Mouse (Mus musculus) thymus, postnatal 0 days (tissue): ENCODE measurements around the gene Eif3l. TPM values are rescaled to one million over a fixed set of nuclear protein-coding genes. Genes with fewer than 3 reads are reported as not detected.

Experiments
- polyA plus RNA-seq: library from polyadenylated mRNA; unstranded; fragments of >200 nt; fragmentation: Nextera tagmentation; extraction: Ambion mirVana; gene quantifications from 2 replicates; pipeline ENCODE4 v1.2.1, GENCODE M21; 2015

The Eif3l gene
- polyA plus RNA-seq, 1 experiment from 2014 or later = 200 TPM

Other genes with a start within 250 kb of the Eif3l start
- 3.9 and 4.0 TPM in 2 replicates for gene Cdc42ep1, start 232.6 kb upstream of the Eif3l start, polyA plus RNA-seq
- 3.3 and 5.1 TPM in 2 replicates for gene Lgals2, start 219.7 kb upstream of the Eif3l start, polyA plus RNA-seq
- 42.4 and 42.5 TPM in 2 replicates for gene Gga1, start 198.0 kb upstream of the Eif3l start, polyA plus RNA-seq
- gene Gm49510, start 175.5 kb upstream of the Eif3l start, polyA plus RNA-seq = 0.10 and 0.32 TPM in 2 replicates
- gene Sh3bp1, start 175.4 kb upstream of the Eif3l start, polyA plus RNA-seq = 27.7 and 39.1 TPM in 2 replicates
- 16.3 and 16.5 TPM in 2 replicates for gene Pdxp, start 161.3 kb upstream of the Eif3l start, polyA plus RNA-seq
- gene Lgals1, start 148.5 kb upstream of the Eif3l start, polyA plus RNA-seq = 598 and 732 TPM in 2 replicates
- gene Nol12, start 140.2 kb upstream of the Eif3l start, polyA plus RNA-seq = 59.3 and 59.9 TPM in 2 replicates
- 16.3 and 18.0 TPM in 2 replicates for gene Triobp, start 127.5 kb upstream of the Eif3l start, polyA plus RNA-seq
- gene H1f0, start 46.7 kb upstream of the Eif3l start, polyA plus RNA-seq = 303 and 311 TPM in 2 replicates
- 0.14 and 0.21 TPM in 2 replicates for gene Galr3, start 33.3 kb upstream of the Eif3l start, polyA plus RNA-seq
- gene Ankrd54, start 12.3 kb upstream of the Eif3l start, polyA plus RNA-seq = 60.0 and 62.6 TPM in 2 replicates
- 3.3 and 4.6 TPM in 2 replicates for gene Micall1, start 33.7 kb downstream of the Eif3l start, polyA plus RNA-seq
- gene Polr2f, start 65.8 kb downstream of the Eif3l start, polyA plus RNA-seq = 284 and 300 TPM in 2 replicates
- 2.4 and 4.0 TPM in 2 replicates for gene 1700088E04Rik, start 66.1 kb downstream of the Eif3l start, polyA plus RNA-seq
- 0.08 and 0.26 TPM in 2 replicates for gene Sox10, start 90.1 kb downstream of the Eif3l start, polyA plus RNA-seq
- 18.2 and 21.9 TPM in 2 replicates for gene Pick1, start 154.0 kb downstream of the Eif3l start, polyA plus RNA-seq
- gene Gm49486, start 154.2 kb downstream of the Eif3l start, polyA plus RNA-seq = 0.07 and 0.35 TPM in 2 replicates
- not detected in 2 replicates for gene Slc16a8, start 179.6 kb downstream of the Eif3l start, polyA plus RNA-seq
- gene Baiap2l2, start 210.4 kb downstream of the Eif3l start, polyA plus RNA-seq = 0.81 and 0.90 TPM in 2 replicates